Comparison of ENCODE assay signal across 22 mouse cellular contexts in genomic region chr14:48670258-48670630, GRCm38 (mm10). TPM values are rescaled to one million over a fixed set of nuclear protein-coding genes. Genes with fewer than 3 reads are reported as not detected.
DNase-seq lines count a peak whose midpoint lies in the region; ATAC-seq and TF ChIP-seq lines count a peak whose summit lies in the region.
"Had no signal": no experiment of that assay in that cellular context is flagged by ENCODE, and none has a peak within 500 bp of the region (broad histone marks: within the 10 kb centered on the region; RNA-seq: fewer than 3 reads in every experiment).

No protein-coding gene starts in this region.

- peaks cover 56% of the 10 kb centered on the region for H3K4me1 ChIP-seq in forebrain, embryonic 12.5 days
- H3K4me1 ChIP-seq in forebrain, postnatal 0 days (ENCODE audit: insufficient read depth), result no peaks in the 10 kb centered on the region
- H3K4me1 ChIP-seq in embryonic facial prominence, embryonic 14.5 days (ENCODE audit: control insufficient read depth, insufficient read depth, low read length), result 0 out of 2 replicates have a peak, but pooled peaks cover 7% of the 10 kb centered on the region
- no peaks in the 10 kb centered on the region for H3K4me1 ChIP-seq in hindbrain, postnatal 0 days (ENCODE audit: insufficient read depth, low read length)
- H3K4me1 ChIP-seq in midbrain, embryonic 16.5 days (ENCODE audit: control insufficient read depth, insufficient read depth, low read length), result peaks cover 8% of the 10 kb centered on the region; the same call in 1 of the 2 replicates

- peak overlapping the region; percentile 67 for H3K27ac ChIP-seq in forebrain, embryonic 12.5 days
- H3K27ac ChIP-seq in forebrain, postnatal 0 days (ENCODE audit: low read depth, low read length), result no peak overlapping the region
- H3K27ac ChIP-seq in embryonic facial prominence, embryonic 14.5 days (replicated peaks; ENCODE audit: low read depth, low read length), result peak overlapping the region; percentile 39; the same call in 1 of the 2 replicates
- peak overlapping the region; percentile 52 for H3K27ac ChIP-seq in hindbrain, postnatal 0 days
- H3K27ac ChIP-seq in midbrain, embryonic 16.5 days (ENCODE audit: low read length), result peak overlapping the region; percentile 87
- H3K27ac ChIP-seq: heart, embryonic 15.5 days; liver, embryonic 14.5 days; lung, embryonic 15.5 days had no signal

- no peak for TF ChIP-seq CTCF in forebrain, postnatal 0 days (IDR thresholded peaks at IDR 0.05; ENCODE audit: low read depth)
- no peak for TF ChIP-seq CTCF in hindbrain, postnatal 0 days (IDR thresholded peaks at IDR 0.05; ENCODE audit: low read depth)

- no peaks in the 10 kb centered on the region for H3K36me3 ChIP-seq in forebrain, embryonic 12.5 days (replicated peaks)
- H3K36me3 ChIP-seq in forebrain, postnatal 0 days (ENCODE audit: insufficient read depth), result no peaks in the 10 kb centered on the region
- H3K36me3 ChIP-seq in embryonic facial prominence, embryonic 14.5 days (ENCODE audit: control insufficient read depth, insufficient read depth, low read length), result no peaks in the 10 kb centered on the region
- H3K36me3 ChIP-seq in hindbrain, postnatal 0 days (ENCODE audit: insufficient read depth, low read length), result no peaks in the 10 kb centered on the region
- no peaks in the 10 kb centered on the region for H3K36me3 ChIP-seq in midbrain, embryonic 16.5 days (ENCODE audit: control insufficient read depth, insufficient read depth, low read length)
- H3K36me3 ChIP-seq: heart, embryonic 15.5 days; lung, embryonic 15.5 days had no signal

- H3K4me3 ChIP-seq in forebrain, embryonic 12.5 days (replicated peaks), result peak overlapping the region; percentile 21
- H3K4me3 ChIP-seq in forebrain, postnatal 0 days (ENCODE audit: low read depth, low read length), result no peak overlapping the region
- no peak overlapping the region for H3K4me3 ChIP-seq in embryonic facial prominence, embryonic 14.5 days (ENCODE audit: low read depth, low read length)
- H3K4me3 ChIP-seq in hindbrain, postnatal 0 days (ENCODE audit: low read length), result 0 out of 2 replicates have a peak overlapping the region, but pooled peaks have one; percentile 3
- peak overlapping the region; percentile 32 for H3K4me3 ChIP-seq in midbrain, embryonic 16.5 days (ENCODE audit: low read depth, low read length)
- H3K4me3 ChIP-seq: heart, embryonic 15.5 days; lung, embryonic 15.5 days had no signal

- H3K4me2 ChIP-seq in forebrain, embryonic 12.5 days, result peak overlapping the region; percentile 66
- no peak overlapping the region for H3K4me2 ChIP-seq in forebrain, postnatal 0 days (ENCODE audit: low read depth)
- H3K4me2 ChIP-seq in embryonic facial prominence, embryonic 14.5 days (ENCODE audit: low read depth, low read length), result no peak overlapping the region
- H3K4me2 ChIP-seq in hindbrain, postnatal 0 days (ENCODE audit: low read depth, low read length), result peak overlapping the region; percentile 44
- peak overlapping the region; percentile 58 for H3K4me2 ChIP-seq in midbrain, embryonic 16.5 days (ENCODE audit: low read length)
- H3K4me2 ChIP-seq: heart, embryonic 15.5 days; lung, embryonic 15.5 days had no signal

- ATAC-seq in forebrain, embryonic 12.5 days (ENCODE audit: low FRiP score), result no peak
- no peak for ATAC-seq in forebrain, postnatal 0 days
- no peak for ATAC-seq in embryonic facial prominence, embryonic 14.5 days (ENCODE audit: low read depth)
- no peak for ATAC-seq in hindbrain, postnatal 0 days
- no peak for ATAC-seq in midbrain, embryonic 16.5 days
- ATAC-seq: intestine, postnatal 0 days had no signal

- H3K9me3 ChIP-seq in forebrain, embryonic 12.5 days, result no peaks in the 10 kb centered on the region
- H3K9me3 ChIP-seq in forebrain, postnatal 0 days (ENCODE audit: low read length), result no peaks in the 10 kb centered on the region
- H3K9me3 ChIP-seq in embryonic facial prominence, embryonic 14.5 days (ENCODE audit: control insufficient read depth, low read length), result no peaks in the 10 kb centered on the region
- H3K9me3 ChIP-seq in hindbrain, postnatal 0 days (ENCODE audit: low read length), result no peaks in the 10 kb centered on the region
- H3K9me3 ChIP-seq in midbrain, embryonic 16.5 days (replicated peaks; ENCODE audit: control insufficient read depth, low read length, poor library complexity, severe bottlenecking), result no peaks in the 10 kb centered on the region
- H3K9me3 ChIP-seq: heart, embryonic 15.5 days; lung, embryonic 15.5 days had no signal

- 3% methylated on average over 3 of the region's 3 CpGs for WGBS in forebrain, embryonic 12.5 days
- 21% methylated on average over 3 of the region's 3 CpGs for WGBS in forebrain, postnatal 0 days
- WGBS in embryonic facial prominence, embryonic 14.5 days, result 3% methylated on average over 3 of the region's 3 CpGs
- 5% methylated on average over 3 of the region's 3 CpGs for WGBS in hindbrain, postnatal 0 days
- 20% methylated on average over 3 of the region's 3 CpGs for WGBS in midbrain, embryonic 16.5 days

- H3K9ac ChIP-seq in forebrain, embryonic 12.5 days, result peak overlapping the region; percentile 57; the same call in 1 of the 2 replicates
- H3K9ac ChIP-seq in forebrain, postnatal 0 days, result no peak overlapping the region
- H3K9ac ChIP-seq in embryonic facial prominence, embryonic 14.5 days (ENCODE audit: low read depth, low read length), result no peak overlapping the region; the same call in 1 of the 2 replicates
- 0 out of 2 replicates have a peak overlapping the region, but pooled peaks have one; percentile 6 for H3K9ac ChIP-seq in hindbrain, postnatal 0 days (replicated peaks; ENCODE audit: low read length)
- no peak overlapping the region for H3K9ac ChIP-seq in midbrain, embryonic 16.5 days (ENCODE audit: low read depth, low read length)
- H3K9ac ChIP-seq: heart, embryonic 15.5 days; liver, embryonic 14.5 days; lung, embryonic 15.5 days had no signal

- H3K27me3 ChIP-seq in forebrain, embryonic 12.5 days, result peaks cover 76% of the 10 kb centered on the region
- H3K27me3 ChIP-seq in forebrain, postnatal 0 days (ENCODE audit: insufficient read depth, low read length), result peaks cover 63% of the 10 kb centered on the region
- H3K27me3 ChIP-seq in embryonic facial prominence, embryonic 14.5 days (replicated peaks; ENCODE audit: control insufficient read depth, insufficient read depth, low read length), result peaks cover 97% of the 10 kb centered on the region
- H3K27me3 ChIP-seq in hindbrain, postnatal 0 days (ENCODE audit: insufficient read depth, low read length), result peaks cover 67% of the 10 kb centered on the region
- H3K27me3 ChIP-seq in midbrain, embryonic 16.5 days (ENCODE audit: control insufficient read depth, insufficient read depth, low read depth, low read length), result peaks cover 11% of the 10 kb centered on the region; the same call in 1 of the 2 replicates

- DNase-seq in forebrain, postnatal 0 days, result no peak
- DNase-seq in embryonic facial prominence, embryonic 14.5 days (ENCODE audit: low spot score), result no peak
- no peak for DNase-seq in hindbrain, postnatal 0 days (ENCODE audit: low spot score)
- DNase-seq in right cerebral cortex, postnatal 14 days, result no peak
- DNase-seq in Muller cell, postnatal 12 days (ENCODE audit: inconsistent ontology term), result no peak
- DNase-seq: B cell, adult 2 months; gastrocnemius, postnatal 14 days; heart, postnatal 4 days; retina, postnatal 1 day; right cerebral cortex, postnatal 4 days; thymus, adult 2 months had no signal

RNA-seq across cellular contexts. Expression of gene Otx2, which starts 3.4 kb away (rescaled TPM):
- polyA plus RNA-seq in forebrain, embryonic 12.5 days (2016; fragmentation: Nextera tagmentation; extraction: Ambion mirVana), result 56.7 and 59.3 TPM in 2 replicates
- 11.6 and 15.0 TPM in 2 replicates for total RNA-seq in forebrain, postnatal 0 days (2014; rRNA removed)
- polyA plus RNA-seq in forebrain, postnatal 0 days (2015; fragmentation: Nextera tagmentation; extraction: Ambion mirVana), result 7.2 and 12.9 TPM in 2 replicates
- 5.5 and 5.7 TPM in 2 replicates for polyA plus RNA-seq in embryonic facial prominence, embryonic 14.5 days (2014; fragmentation: Nextera tagmentation; extraction: Ambion mirVana)
- 27.6 and 48.4 TPM in 2 replicates for total RNA-seq in hindbrain, postnatal 0 days (2014; rRNA removed)
- polyA plus RNA-seq in hindbrain, postnatal 0 days (2015; fragmentation: Nextera tagmentation; extraction: Ambion mirVana), result 31.1 and 33.2 TPM in 2 replicates
- polyA plus RNA-seq in midbrain, embryonic 16.5 days (2015; fragmentation: Nextera tagmentation; extraction: Ambion mirVana), result 69.3 and 79.5 TPM in 2 replicates
- total RNA-seq: adrenal gland, adult 18-20 months; gastrocnemius, postnatal 14 days; heart, postnatal 4 days; monocyte, adult 5-6 weeks had no signal
- polyA plus RNA-seq: heart, embryonic 15.5 days; intestine, postnatal 0 days; kidney, embryonic 16.5 days; large intestine, adult 2 months; lung, embryonic 15.5 days; stomach, embryonic 16.5 days; thymus, adult 2 months had no signal

Comparison
In these comparisons a context has a peak if more than half of its experiments do, and no peak if none do; other contexts are left out.
1. H3K4me2 ChIP-seq: peak in forebrain, embryonic 12.5 days (single experiment), hindbrain, postnatal 0 days (single experiment) and midbrain, embryonic 16.5 days (single experiment); none in forebrain, postnatal 0 days (single experiment) and embryonic facial prominence, embryonic 14.5 days (single experiment).
2. H3K4me3 ChIP-seq: peak in forebrain, embryonic 12.5 days (single experiment), hindbrain, postnatal 0 days (single experiment) and midbrain, embryonic 16.5 days (single experiment); none in forebrain, postnatal 0 days (single experiment) and embryonic facial prominence, embryonic 14.5 days (single experiment).
3. H3K9ac ChIP-seq: peak in forebrain, embryonic 12.5 days (single experiment) and hindbrain, postnatal 0 days (single experiment); none in forebrain, postnatal 0 days (single experiment), embryonic facial prominence, embryonic 14.5 days (single experiment) and midbrain, embryonic 16.5 days (single experiment).